Mouse (Mus musculus): ENCODE measurements around the gene Rps6ka5.

Rps6ka5 gene

DNA sequence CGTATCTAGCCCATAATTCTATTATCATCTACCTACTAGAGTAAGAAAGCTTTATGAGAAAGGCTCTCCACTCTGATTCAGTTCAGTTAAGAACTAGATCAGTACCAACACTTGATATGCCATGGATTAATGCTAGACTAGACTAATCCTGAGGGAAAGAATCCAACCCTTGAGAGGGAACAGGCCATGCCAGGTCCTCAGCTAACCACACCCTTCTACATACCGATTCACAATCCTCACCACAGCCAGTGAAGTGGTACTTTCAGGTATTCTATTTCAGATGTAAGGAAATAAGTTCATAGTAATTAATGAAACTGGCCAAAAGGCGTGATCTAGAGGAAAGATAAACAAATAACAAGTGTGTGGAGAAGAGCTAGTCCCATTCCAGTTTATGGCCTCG, 70.8 kb downstream of the Rps6ka5 start:
- no peak for DNase-seq (ENCODE audit: low spot score)

DNA sequence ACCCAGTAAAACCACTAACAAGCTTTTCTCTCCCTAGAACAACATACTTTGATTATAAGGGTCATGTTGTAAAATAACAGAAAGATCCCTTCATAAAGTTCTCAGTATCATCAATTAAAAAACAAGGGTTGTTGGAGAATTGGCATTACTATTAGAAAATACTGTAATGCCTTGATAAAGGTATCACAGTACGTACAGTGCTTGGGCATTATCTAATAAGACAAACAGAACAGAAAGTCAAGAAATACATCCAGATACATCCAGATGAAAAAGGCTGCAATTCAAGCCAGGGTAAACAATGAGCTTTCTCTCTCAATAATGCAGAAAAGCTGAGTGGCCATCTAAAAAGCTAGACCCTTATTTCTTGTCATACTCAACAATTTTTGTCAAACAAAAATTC, 84.8 kb downstream of the Rps6ka5 start:
- no peak for DNase-seq (ENCODE audit: low spot score)

DNA sequence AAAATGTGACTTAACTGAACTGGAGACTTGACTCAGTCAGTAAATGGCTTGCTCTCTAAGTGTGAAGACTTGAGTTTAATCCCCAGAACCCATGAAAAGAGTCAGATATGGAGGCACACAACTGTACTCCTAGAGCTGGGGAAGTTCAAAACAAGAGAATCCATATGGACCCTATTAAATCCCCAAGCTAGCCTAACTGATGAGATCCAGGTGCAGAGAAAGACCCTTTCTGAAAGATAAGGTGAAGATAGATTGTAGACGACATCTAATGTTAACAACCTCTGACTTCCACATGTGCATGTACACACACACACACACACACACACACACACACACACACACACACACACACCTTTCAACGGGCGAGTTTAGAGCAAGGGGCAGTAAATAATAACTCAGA, 86.1 kb downstream of the Rps6ka5 start:
- DNase-seq (ENCODE audit: low spot score): no peak

GRCm38 (mm10) chr12:100639680-100640079, 87.1 kb downstream of the Rps6ka5 start:
- no peak for DNase-seq (ENCODE audit: low spot score)

GRCm38 (mm10) chr12:100637886-100638285, 88.9 kb downstream of the Rps6ka5 start:
- no peak for DNase-seq (ENCODE audit: low spot score)

DNA sequence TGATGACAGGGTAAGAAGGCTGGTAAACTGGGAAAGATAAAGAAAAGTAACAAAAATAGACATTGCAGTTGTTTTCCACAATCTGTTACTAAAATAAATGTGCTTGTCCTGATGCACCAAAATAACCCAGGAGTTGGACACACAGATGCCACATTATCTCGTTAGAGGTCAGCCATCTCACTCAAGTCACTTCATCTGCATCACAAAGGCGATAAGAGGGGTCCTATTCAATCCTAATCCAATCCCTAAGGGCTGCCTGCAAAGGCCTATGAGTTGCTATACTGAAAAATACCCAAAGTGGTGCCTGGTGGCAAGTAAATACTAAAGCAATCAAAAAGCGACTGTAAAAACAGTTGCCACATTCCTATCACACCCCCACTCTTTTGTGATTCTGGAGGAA, 90.0 kb downstream of the Rps6ka5 start:
- no peak for DNase-seq (ENCODE audit: low spot score)

DNA sequence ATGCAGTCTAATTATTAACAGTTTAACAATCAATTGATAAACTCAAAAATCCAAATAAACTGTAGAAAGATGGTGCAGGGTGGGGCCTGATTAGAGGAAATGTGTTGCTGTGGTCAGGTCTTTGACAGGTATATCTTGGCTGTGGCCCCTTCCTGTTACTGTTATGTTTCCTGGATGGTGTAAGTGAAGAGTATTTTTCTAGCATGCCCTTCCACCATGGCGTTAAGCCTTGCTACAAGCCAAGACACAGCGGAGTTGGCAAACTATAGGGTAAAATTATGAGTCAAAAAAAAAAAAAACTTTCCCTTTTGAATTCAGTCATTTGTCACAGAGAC, 90.5 kb downstream of the Rps6ka5 start:
- DNase-seq (ENCODE audit: low spot score): no peak

DNA sequence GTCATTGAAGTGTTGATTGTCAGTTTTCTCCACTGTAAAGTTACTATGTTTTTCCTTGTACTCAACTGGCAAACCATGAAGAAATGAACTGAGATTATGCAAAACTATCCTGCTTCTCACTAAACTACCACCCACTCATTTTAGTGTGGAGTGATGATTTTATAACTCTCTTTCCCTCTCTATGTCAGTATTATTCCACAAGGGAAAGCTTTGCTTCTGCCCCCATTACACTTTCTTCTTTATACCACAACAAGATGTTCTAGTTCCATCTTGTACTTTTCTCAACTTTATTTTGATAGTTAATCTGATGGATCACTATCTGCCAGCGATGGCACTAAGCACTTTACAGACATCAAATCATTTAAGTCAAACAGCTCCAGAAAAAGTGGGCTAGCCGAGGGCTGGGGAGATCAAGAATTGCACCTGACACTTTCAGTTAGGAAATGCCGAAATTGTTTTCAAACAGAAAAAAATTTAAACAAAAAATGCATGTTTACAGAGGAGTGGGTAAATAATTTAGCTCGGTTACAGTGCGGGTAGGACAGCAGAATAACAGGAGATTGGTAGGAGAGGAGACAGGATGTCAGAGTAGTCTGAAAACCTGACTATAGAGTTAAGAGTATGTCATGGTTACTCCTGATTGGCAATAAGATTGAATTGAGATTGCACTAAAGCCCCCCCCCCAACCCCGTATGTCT, 91.0 kb downstream of the Rps6ka5 start:
- no peak for DNase-seq (ENCODE audit: low spot score)

GRCm38 (mm10) chr12:100633231-100633630, 93.6 kb downstream of the Rps6ka5 start:
- peak; percentile 13 for DNase-seq (ENCODE audit: low spot score)

DNA sequence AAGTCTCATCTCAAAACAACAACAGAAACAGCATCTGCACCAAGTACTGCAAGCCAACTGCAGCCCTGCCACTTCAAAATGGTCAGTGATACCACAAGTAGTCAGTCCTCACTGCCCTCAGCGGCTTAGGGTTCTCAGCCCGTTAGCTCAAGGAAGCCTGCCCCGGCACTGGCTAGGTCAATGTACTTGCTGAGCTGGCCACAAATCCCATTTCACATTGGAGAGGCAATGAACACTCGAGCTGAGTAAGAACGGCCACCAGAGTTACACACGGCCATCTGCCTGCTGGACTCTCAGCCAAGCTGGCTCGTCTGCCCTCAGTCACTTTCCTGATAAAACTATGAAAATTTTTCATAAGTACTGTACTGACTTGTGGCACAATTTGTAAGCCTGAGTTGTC, 95.5 kb downstream of the Rps6ka5 start:
- DNase-seq (ENCODE audit: low spot score): peak; percentile 46

GRCm38 (mm10) chr12:100629126-100629920, 97.5 kb downstream of the Rps6ka5 start:
- no peak for DNase-seq (ENCODE audit: low spot score)

GRCm38 (mm10) chr12:100626991-100627677, 99.6 kb downstream of the Rps6ka5 start:
- no peak for DNase-seq (ENCODE audit: low spot score)

- no peak for DNase-seq (ENCODE audit: low spot score)
These were observed 100.4 kb downstream of the Rps6ka5 start for GRCm38 (mm10) chr12:100626273-100626990.

DNA sequence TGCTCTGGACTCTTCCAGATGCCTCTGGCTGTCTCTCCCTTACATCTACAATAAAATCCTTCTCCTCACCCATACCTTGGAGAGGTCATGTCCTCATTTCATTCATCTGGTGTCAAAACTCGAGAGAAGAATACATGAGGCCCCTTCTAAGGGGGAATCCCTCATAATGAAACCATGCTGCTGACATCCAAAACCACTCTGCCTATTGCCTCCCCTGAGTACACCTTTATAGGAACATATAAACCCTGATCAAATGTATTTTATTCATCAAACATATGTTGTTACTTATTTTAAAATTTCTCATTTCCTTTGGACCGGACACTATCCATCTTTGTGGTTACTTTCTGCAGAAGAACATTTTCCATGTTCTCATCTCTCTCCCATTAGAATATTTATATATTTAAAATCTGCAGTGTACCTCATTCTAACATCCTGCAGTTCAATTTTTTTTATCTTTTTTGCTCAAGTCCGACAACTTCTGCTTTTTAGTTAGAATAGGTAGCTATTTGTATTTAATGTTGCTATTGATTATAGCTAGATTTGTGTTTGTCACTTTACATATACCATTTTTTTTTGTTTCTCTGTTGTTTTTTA, 101.8 kb downstream of the Rps6ka5 start:
- DNase-seq (ENCODE audit: low spot score): no peak

DNA sequence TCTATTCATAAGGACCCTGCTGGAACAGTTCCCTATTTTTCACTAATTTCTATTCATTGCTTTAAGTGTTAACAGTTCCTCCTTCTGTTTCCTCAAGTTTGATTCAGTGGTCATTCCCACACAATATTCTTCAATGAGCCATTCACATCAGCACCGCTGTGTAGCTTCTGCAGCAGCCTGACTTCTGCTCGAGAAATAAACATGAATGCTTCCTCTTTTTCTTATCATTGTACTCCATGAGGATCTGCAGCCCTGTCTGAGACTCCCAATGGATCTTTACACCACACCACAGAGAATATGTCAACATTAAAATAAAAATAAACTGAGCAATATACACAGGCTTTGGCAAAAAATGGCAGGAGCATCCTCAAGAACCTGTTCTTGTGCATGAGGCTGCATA, 111.5 kb downstream of the Rps6ka5 start:
- DNase-seq (ENCODE audit: low spot score): no peak

DNA sequence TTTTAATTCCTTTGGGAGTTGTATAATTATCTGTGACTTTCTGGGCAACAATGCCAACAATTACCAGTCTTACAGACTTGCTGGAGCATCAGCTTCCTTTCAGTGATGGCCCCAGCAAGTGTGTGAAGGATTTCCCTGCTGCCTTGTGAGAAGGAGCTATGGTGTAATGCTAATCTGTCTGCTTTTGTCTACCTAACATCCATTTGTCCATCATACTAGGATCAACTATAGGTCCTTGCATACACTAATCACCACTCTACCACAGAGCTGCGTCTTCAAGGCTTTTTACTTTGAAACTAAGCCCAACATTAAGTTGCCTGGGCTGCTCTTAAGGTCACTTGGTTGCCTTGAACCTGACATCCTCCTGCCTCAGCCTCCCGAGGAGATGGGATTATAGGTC, 112.9 kb downstream of the Rps6ka5 start:
- DNase-seq (ENCODE audit: low spot score): no peak

DNA sequence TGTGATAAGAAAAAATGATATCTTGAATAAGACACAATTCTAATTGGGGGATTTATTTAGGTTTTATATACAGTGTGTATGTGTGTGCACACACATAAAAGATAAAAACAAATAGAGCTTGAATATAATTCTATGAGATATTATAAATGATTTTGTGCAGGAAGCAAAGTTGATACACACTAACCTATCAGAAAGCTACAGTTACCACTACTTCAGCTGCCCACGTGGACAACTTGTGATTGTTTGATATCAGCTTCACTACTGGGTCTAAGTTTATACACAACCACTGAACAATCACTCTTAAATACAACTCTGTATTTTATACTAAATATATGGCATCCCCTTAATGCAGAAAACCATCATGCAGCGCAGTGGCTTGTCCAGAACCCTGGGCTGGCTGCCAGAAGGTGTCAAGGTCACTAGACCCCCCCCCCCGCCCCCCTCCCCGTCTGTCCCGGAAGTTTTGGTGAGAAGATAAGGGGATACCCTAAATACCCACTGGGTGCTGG, 113.5 kb downstream of the Rps6ka5 start:
- no peak for DNase-seq (ENCODE audit: low spot score)

DNA sequence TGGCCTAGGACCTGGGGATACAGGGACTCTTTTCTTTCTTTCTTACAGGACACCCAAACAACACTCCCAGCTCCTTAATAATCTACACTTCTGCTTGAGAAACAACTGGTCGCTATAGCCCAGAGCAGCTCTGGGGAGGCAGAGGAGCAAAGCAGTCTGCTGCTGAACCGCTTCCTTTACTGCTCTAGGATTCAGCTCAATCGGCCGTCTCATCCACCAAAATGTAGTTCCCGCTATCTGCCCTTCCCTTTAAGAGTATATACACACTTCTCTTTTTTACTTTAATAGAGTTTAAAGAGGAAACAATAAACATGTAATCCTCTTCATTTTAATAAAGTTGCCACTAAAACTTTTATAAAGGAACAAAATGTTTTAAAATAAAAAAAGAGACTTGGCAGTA, 117.0 kb downstream of the Rps6ka5 start:
- DNase-seq (ENCODE audit: low spot score): no peak

GRCm38 (mm10) chr12:100609064-100609463, 117.7 kb downstream of the Rps6ka5 start:
- DNase-seq (ENCODE audit: low spot score): no peak

GRCm38 (mm10) chr12:100606733-100607132, 120.0 kb downstream of the Rps6ka5 start:
- DNase-seq (ENCODE audit: low spot score): peak; percentile 31

- peak; percentile 61 for DNase-seq (ENCODE audit: low spot score)
These were observed 121.2 kb downstream of the Rps6ka5 start for GRCm38 (mm10) chr12:100605596-100605995.

DNA sequence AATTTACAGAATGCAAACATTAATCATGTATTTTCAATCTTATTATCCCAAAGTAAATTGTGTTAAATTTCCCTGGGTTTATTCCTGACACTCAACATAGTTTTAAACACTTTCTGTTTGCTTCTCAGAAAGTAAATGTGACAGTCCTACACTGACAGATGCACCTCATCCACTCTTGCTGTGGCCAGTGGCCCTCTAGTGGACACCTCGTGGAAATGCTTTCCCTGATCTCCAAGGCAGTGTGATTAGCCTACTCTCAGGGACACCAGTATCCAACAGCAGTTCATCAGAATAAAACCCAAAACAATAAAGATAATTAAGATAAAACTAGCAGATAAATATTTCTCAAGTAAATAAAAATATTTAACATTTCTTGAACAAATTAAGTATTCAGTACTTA, 122.2 kb downstream of the Rps6ka5 start:
- peak; percentile 57 for DNase-seq (ENCODE audit: low spot score)
